Mouse (Mus musculus) liver, embryonic 14.5 days (tissue): ENCODE measurements around the gene Fgd3. TPM values are rescaled to one million over a fixed set of nuclear protein-coding genes. Genes with fewer than 3 reads are reported as not detected.

Source experiments
- ATAC-seq: fragments of 200-750 bp; cut with Nextera tagmentation; 2 replicates; pipeline ENCODE4 v1.8.0; 2017; ENCODE audit warnings: moderate number of reproducible peaks, mild to moderate bottlenecking, moderate library complexity; ENCODE audit not compliant: insufficient read depth
- DNase-seq, 3 experiments: peaks; one replicate each; pipeline ENCODE4 v3.0.0-alpha.2; 2012 to 2013; ENCODE audit warnings: low read depth in 3 of 3, low spot score in 3 of 3
- H3K27ac ChIP-seq: fragments of 300-500 bp; sonication (generic); 2 replicates; pipeline ENCODE4 v1.5.1; 2014; ENCODE audit warnings: moderate library complexity, mild to moderate bottlenecking, control low read depth, inconsistent platforms
- H3K27me3 ChIP-seq: fragments of 300-500 bp; sonication (generic); 2 replicates; pipeline ENCODE4 v1.6.1; 2014; ENCODE audit warnings: mild to moderate bottlenecking, low read length, moderate library complexity; ENCODE audit not compliant: control insufficient read depth, insufficient read depth
- H3K36me3 ChIP-seq: fragments of 300-500 bp; sonication (generic); replicated peaks from 2 replicates; pipeline ENCODE4 v1.6.1; 2014; ENCODE audit warnings: low read depth; ENCODE audit not compliant: control insufficient read depth, insufficient read depth
- H3K4me1 ChIP-seq, 2 experiments: fragments of 200-500 bp in 1 of 2; fragments of 300-500 bp in 1 of 2; sonication (generic) in 1 of 2; replicated peaks; 2 replicates each; pipeline ENCODE4 v1.6.1; 2012 to 2014; ENCODE audit warnings: antibody characterized with exemption in 1 of 2, inconsistent platforms in 1 of 2, low read length in 1 of 2; ENCODE audit not compliant: control insufficient read depth in 2 of 2, insufficient read depth in 2 of 2
- H3K4me2 ChIP-seq: fragments of 300-500 bp; sonication (generic); 2 replicates; pipeline ENCODE4 v1.6.1; 2014; ENCODE audit warnings: low read depth, mild to moderate bottlenecking, control low read depth, moderate library complexity
- H3K4me3 ChIP-seq, 2 experiments: fragments of 200-500 bp in 1 of 2; fragments of 300-500 bp in 1 of 2; sonication (generic) in 1 of 2; 2 replicates each; pipeline ENCODE4 v1.5.1; 2012 to 2014; ENCODE audit warnings: low read depth in 2 of 2, low read length in 2 of 2, mild to moderate bottlenecking in 2 of 2, control low read depth in 1 of 2, inconsistent platforms in 1 of 2, moderate library complexity in 1 of 2; ENCODE audit not compliant: insufficient read depth in 1 of 2
- H3K9ac ChIP-seq: fragments of 300-500 bp; sonication (generic); replicated peaks from 2 replicates; pipeline ENCODE4 v1.6.1; 2014; ENCODE audit warnings: mild to moderate bottlenecking, control low read depth, moderate library complexity
- H3K9me3 ChIP-seq: fragments of 300-500 bp; sonication (generic); 2 replicates; pipeline ENCODE4 v1.6.1; 2016; ENCODE audit warnings: low read length, mixed read lengths; ENCODE audit not compliant: control insufficient read depth
- CTCF ChIP-seq: IDR thresholded peaks from 2 replicates; pipeline ENCODE4 v1.5.1; 2016; ENCODE audit warnings: antibody characterized with exemption, low read depth, control low read depth
- EP300 ChIP-seq: IDR thresholded peaks from 2 replicates; pipeline ENCODE4 v1.6.1; 2016; ENCODE audit warnings: antibody characterized with exemption, low read depth
- WGBS: fragments of 180-500 bp; shearing (Covaris S2); extraction: QIAGEN DNeasy Blood & Tissue Kit; methylation state at CpG from one replicate; pipeline ENCODE4 v1.1.7; 2014; ENCODE audit not compliant: insufficient replicate concordance; 5-methylcytosine and 5-hydroxymethylcytosine counted together
- polyA plus RNA-seq, 2 experiments: library from polyadenylated mRNA; depleted of rRNA in 1 of 2; stranded (reverse) in 1 of 2; unstranded in 1 of 2; fragments of >200 nt; fragmentation: Nextera tagmentation in 1 of 2; extraction: Ambion mirVana in 1 of 2; gene quantifications; 2 replicates each; pipeline versions ENCODE4 v1.2.1 to v1.2.3; 2012 to 2014

Gene Fgd3
- polyA plus RNA-seq, 2 experiments: 0.11 to 0.64 TPM

- Histone ChIP-seq H3K4me2 (no peak overlapping the region), H3K27ac (no peak overlapping the region), H3K36me3 (no peaks in the 10 kb centered on the region), H3K4me3 (no peak overlapping the region), H3K4me1 (peaks cover 0 to 5% of the 10 kb centered on the region in 2 experiments; a peak in 2 of 4 replicates), H3K9ac (no peak overlapping the region), H3K9me3 (no peaks in the 10 kb centered on the region), H3K27me3 (no peaks in the 10 kb centered on the region)
- TF ChIP-seq EP300 (no peak), CTCF (no peak)
- DNase-seq (no peak), ATAC-seq (no peak)
- WGBS: 13% methylated on average over 2 of the region's 2 CpGs
Measured at GRCm38 (mm10) chr13:49267645-49268044, 52.5 kb downstream of the Fgd3 start.

- DNase-seq (no peak), ATAC-seq (no peak)
- Histone ChIP-seq H3K27me3 (no peaks in the 10 kb centered on the region), H3K27ac (no peak overlapping the region), H3K9me3 (no peaks in the 10 kb centered on the region), H3K9ac (no peak overlapping the region), H3K4me2 (no peak overlapping the region), H3K36me3 (no peaks in the 10 kb centered on the region), H3K4me3 (no peak overlapping the region), H3K4me1 (no peaks in the 10 kb centered on the region)
- TF ChIP-seq CTCF: no peak
- TF ChIP-seq EP300: no peak
- 48% methylated on average over 15 of the region's 15 CpGs for WGBS
Measured at GRCm38 (mm10) chr13:49260036-49260722, 59.9 kb downstream of the Fgd3 start.

GRCm38 (mm10) chr13:49257819-49258313, 62.2 kb downstream of the Fgd3 start:
- DNase-seq (no peak), ATAC-seq (no peak)
- TF ChIP-seq EP300: no peak
- TF ChIP-seq CTCF: no peak
- Histone ChIP-seq H3K27ac (no peak overlapping the region), H3K9ac (no peak overlapping the region), H3K4me1 (no peaks in the 10 kb centered on the region), H3K9me3 (no peaks in the 10 kb centered on the region), H3K4me3 (no peak overlapping the region), H3K36me3 (no peaks in the 10 kb centered on the region), H3K27me3 (no peaks in the 10 kb centered on the region), H3K4me2 (no peak overlapping the region)
- WGBS: 46% methylated on average over 3 of the region's 3 CpGs

- no peak for ATAC-seq
- H3K4me2 ChIP-seq: no peak overlapping the region
- peaks cover 5% of the 10 kb centered on the region for H3K27me3 ChIP-seq
- TF ChIP-seq CTCF (no peak), EP300 (no peak)
- 61% methylated on average over 13 of the region's 13 CpGs for WGBS
- peaks cover 0 to 5% of the 10 kb centered on the region in 2 experiments; a peak in 2 of 4 replicates for H3K4me1 ChIP-seq
- H3K9ac ChIP-seq: no peak overlapping the region
- H3K4me3 ChIP-seq: no peak overlapping the region
- DNase-seq: no peak
- H3K36me3 ChIP-seq: no peaks in the 10 kb centered on the region
- no peak overlapping the region for H3K27ac ChIP-seq
- H3K9me3 ChIP-seq: no peaks in the 10 kb centered on the region
Measured at GRCm38 (mm10) chr13:49252746-49253145, 67.4 kb downstream of the Fgd3 start.

GRCm38 (mm10) chr13:49252113-49252512, 68.0 kb downstream of the Fgd3 start:
- peaks cover 11% of the 10 kb centered on the region for H3K27me3 ChIP-seq
- H3K4me3 ChIP-seq: no peak overlapping the region
- WGBS: 35% methylated on average over 2 of the region's 2 CpGs
- peaks cover 0 to 7% of the 10 kb centered on the region in 2 experiments; a peak in 2 of 4 replicates for H3K4me1 ChIP-seq
- H3K36me3 ChIP-seq: no peaks in the 10 kb centered on the region
- H3K9ac ChIP-seq: no peak overlapping the region
- no peak overlapping the region for H3K27ac ChIP-seq
- DNase-seq (no peak), ATAC-seq (no peak)
- no peak for TF ChIP-seq CTCF
- no peak for TF ChIP-seq EP300
- H3K9me3 ChIP-seq: no peaks in the 10 kb centered on the region
- H3K4me2 ChIP-seq: no peak overlapping the region
